Mouse (Mus musculus) lung, postnatal 0 days (tissue): ENCODE results near the gene Itgb2.

Experiments used
- CTCF ChIP-seq: IDR thresholded peaks from 2 replicates; pipeline ENCODE4 v1.5.1; 2016; ENCODE audit warnings: antibody characterized with exemption, mild to moderate bottlenecking
- EP300 ChIP-seq: IDR thresholded peaks from 2 replicates; pipeline ENCODE4 v1.6.1; 2016; ENCODE audit warnings: antibody characterized with exemption, mild to moderate bottlenecking, control low read depth

DNA sequence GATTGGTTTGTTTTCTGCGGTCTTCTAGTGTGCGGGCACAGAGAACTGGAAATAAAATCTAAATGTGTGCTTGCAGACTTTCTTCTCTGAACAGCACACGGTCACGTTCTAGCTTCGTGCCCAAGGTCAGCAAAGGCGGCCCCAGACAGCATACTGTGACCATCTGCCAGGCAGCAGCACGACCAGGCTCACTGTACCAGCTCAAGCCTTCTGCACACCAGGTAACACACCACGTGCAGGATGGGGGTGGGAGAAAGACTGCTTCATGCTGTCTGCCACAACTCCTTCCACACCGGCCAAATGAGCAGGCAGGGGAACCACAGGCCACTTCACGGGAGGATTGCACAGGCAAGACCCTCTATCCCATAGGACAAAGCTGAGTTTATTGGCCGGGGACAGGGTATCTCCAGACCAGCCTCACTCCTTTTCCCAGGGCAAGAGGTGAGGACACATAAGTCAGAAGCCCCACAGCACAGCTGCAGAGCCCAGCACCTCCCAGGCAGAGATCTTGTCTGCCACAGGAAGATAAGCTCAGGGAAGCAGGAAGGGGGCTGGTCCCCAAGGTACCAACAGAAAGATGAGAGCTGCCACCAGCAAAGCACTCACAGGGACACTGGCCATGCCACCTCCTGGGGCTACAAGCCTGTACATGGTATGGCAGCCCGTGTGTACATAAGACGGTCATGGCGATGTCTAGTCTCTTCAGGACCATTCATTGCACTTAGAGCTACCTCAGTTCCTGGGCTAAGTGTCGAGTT lies 19.6 kb upstream of the Itgb2 start:
- TF ChIP-seq CTCF, result no peak
- no peak for TF ChIP-seq EP300
